Mouse (Mus musculus): Measurements from ENCODE around the gene Prkar2b. TPM values are rescaled to one million over a fixed set of nuclear protein-coding genes. Genes with fewer than 3 reads are reported as not detected.

Prkar2b gene
- polyA plus RNA-seq, 1 experiment: 36.2 TPM

- no peak overlapping the region for H3K27ac ChIP-seq (ENCODE audit: insufficient read depth, low read length)
- H3K4me3 ChIP-seq (ENCODE audit: insufficient read depth, low read length): no peak overlapping the region
- no peak for TF ChIP-seq CTCF (IDR thresholded peaks at IDR 0.05; ENCODE audit: borderline replicate concordance, insufficient read depth, low read length)
- no peak for TF ChIP-seq POLR2A (IDR thresholded peaks at IDR 0.05; ENCODE audit: low read depth, low read length)
- H3K4me1 ChIP-seq (ENCODE audit: control insufficient read depth, insufficient read depth, low read length): peaks cover 14% of the 10 kb centered on the region; the same call in 1 of the 2 replicates
Measured at GRCm38 (mm10) chr12:32000464-32000863, 60.6 kb downstream of the Prkar2b start.

- H3K4me3 ChIP-seq (ENCODE audit: insufficient read depth, low read length): no peak overlapping the region
- TF ChIP-seq CTCF (IDR thresholded peaks at IDR 0.05; ENCODE audit: borderline replicate concordance, insufficient read depth, low read length): no peak
- no peak for TF ChIP-seq POLR2A (IDR thresholded peaks at IDR 0.05; ENCODE audit: low read depth, low read length)
Measured at GRCm38 (mm10) chr12:31998706-31999105, 62.4 kb downstream of the Prkar2b start.

GRCm38 (mm10) chr12:31997328-31997878, 63.7 kb downstream of the Prkar2b start:
- H3K27ac ChIP-seq (ENCODE audit: insufficient read depth, low read length): peak overlapping the region; percentile 37; the same call in 1 of the 2 replicates
- no peak for TF ChIP-seq POLR2A (IDR thresholded peaks at IDR 0.05; ENCODE audit: low read depth, low read length)
- no peak for TF ChIP-seq CTCF (IDR thresholded peaks at IDR 0.05; ENCODE audit: borderline replicate concordance, insufficient read depth, low read length)
- H3K4me3 ChIP-seq (ENCODE audit: insufficient read depth, low read length): no peak overlapping the region
- peaks cover 16% of the 10 kb centered on the region for H3K4me1 ChIP-seq (ENCODE audit: control insufficient read depth, insufficient read depth, low read length)

More at GRCm38 (mm10) chr12:31998706-31999105, 62.4 kb downstream of the Prkar2b start:
- H3K4me1 ChIP-seq (ENCODE audit: control insufficient read depth, insufficient read depth, low read length): peaks cover 14% of the 10 kb centered on the region; the same call in 1 of the 2 replicates
- H3K27ac ChIP-seq (ENCODE audit: insufficient read depth, low read length): no peak overlapping the region

GRCm38 (mm10) chr12:31996877-31997276, 64.2 kb downstream of the Prkar2b start:
- H3K4me1 ChIP-seq (ENCODE audit: control insufficient read depth, insufficient read depth, low read length): peaks cover 17% of the 10 kb centered on the region
- TF ChIP-seq CTCF (IDR thresholded peaks at IDR 0.05; ENCODE audit: borderline replicate concordance, insufficient read depth, low read length) (no peak), POLR2A (IDR thresholded peaks at IDR 0.05; ENCODE audit: low read depth, low read length) (no peak)
- H3K4me3 ChIP-seq (ENCODE audit: insufficient read depth, low read length): no peak overlapping the region
- H3K27ac ChIP-seq (ENCODE audit: insufficient read depth, low read length): peak overlapping the region; percentile 87; the same call in 1 of the 2 replicates

GRCm38 (mm10) chr12:31990575-31990974, 70.5 kb downstream of the Prkar2b start:
- TF ChIP-seq POLR2A (IDR thresholded peaks at IDR 0.05; ENCODE audit: low read depth, low read length): no peak
- TF ChIP-seq CTCF (IDR thresholded peaks at IDR 0.05; ENCODE audit: borderline replicate concordance, insufficient read depth, low read length): no peak
- Histone ChIP-seq H3K4me1 (ENCODE audit: control insufficient read depth, insufficient read depth, low read length) (peaks cover 7% of the 10 kb centered on the region; the same call in 1 of the 2 replicates), H3K4me3 (ENCODE audit: insufficient read depth, low read length) (no peak overlapping the region), H3K27ac (ENCODE audit: insufficient read depth, low read length) (no peak overlapping the region)

GRCm38 (mm10) chr12:31989726-31990125, 71.4 kb downstream of the Prkar2b start:
- Histone ChIP-seq H3K4me3 (ENCODE audit: insufficient read depth, low read length) (no peak overlapping the region), H3K27ac (ENCODE audit: insufficient read depth, low read length) (no peak overlapping the region), H3K4me1 (ENCODE audit: control insufficient read depth, insufficient read depth, low read length) (peaks cover 7% of the 10 kb centered on the region; the same call in 1 of the 2 replicates)
- TF ChIP-seq CTCF (IDR thresholded peaks at IDR 0.05; ENCODE audit: borderline replicate concordance, insufficient read depth, low read length): no peak
- no peak for TF ChIP-seq POLR2A (IDR thresholded peaks at IDR 0.05; ENCODE audit: low read depth, low read length)

- TF ChIP-seq POLR2A (IDR thresholded peaks at IDR 0.05; ENCODE audit: low read depth, low read length): no peak
- no peak for TF ChIP-seq CTCF (IDR thresholded peaks at IDR 0.05; ENCODE audit: borderline replicate concordance, insufficient read depth, low read length)
- Histone ChIP-seq H3K27ac (ENCODE audit: insufficient read depth, low read length) (no peak overlapping the region), H3K4me1 (ENCODE audit: control insufficient read depth, insufficient read depth, low read length) (no peaks in the 10 kb centered on the region), H3K4me3 (ENCODE audit: insufficient read depth, low read length) (no peak overlapping the region)
Measured at GRCm38 (mm10) chr12:31986463-31986862, 74.6 kb downstream of the Prkar2b start.

GRCm38 (mm10) chr12:31985738-31986137, 75.4 kb downstream of the Prkar2b start:
- no peak overlapping the region for H3K27ac ChIP-seq (ENCODE audit: insufficient read depth, low read length)
- TF ChIP-seq POLR2A (IDR thresholded peaks at IDR 0.05; ENCODE audit: low read depth, low read length) (no peak), CTCF (IDR thresholded peaks at IDR 0.05; ENCODE audit: borderline replicate concordance, insufficient read depth, low read length) (no peak)
- no peaks in the 10 kb centered on the region for H3K4me1 ChIP-seq (ENCODE audit: control insufficient read depth, insufficient read depth, low read length)
- H3K4me3 ChIP-seq (ENCODE audit: insufficient read depth, low read length): no peak overlapping the region

- Histone ChIP-seq H3K27ac (ENCODE audit: insufficient read depth, low read length) (no peak overlapping the region), H3K4me1 (ENCODE audit: control insufficient read depth, insufficient read depth, low read length) (no peaks in the 10 kb centered on the region), H3K4me3 (ENCODE audit: insufficient read depth, low read length) (no peak overlapping the region)
- TF ChIP-seq POLR2A (IDR thresholded peaks at IDR 0.05; ENCODE audit: low read depth, low read length): no peak
- TF ChIP-seq CTCF (IDR thresholded peaks at IDR 0.05; ENCODE audit: borderline replicate concordance, insufficient read depth, low read length): no peak
Measured at GRCm38 (mm10) chr12:31984664-31985063, 76.4 kb downstream of the Prkar2b start.

- H3K27ac ChIP-seq (ENCODE audit: insufficient read depth, low read length): no peak overlapping the region
- TF ChIP-seq CTCF (IDR thresholded peaks at IDR 0.05; ENCODE audit: borderline replicate concordance, insufficient read depth, low read length): no peak
- no peak for TF ChIP-seq POLR2A (IDR thresholded peaks at IDR 0.05; ENCODE audit: low read depth, low read length)
- H3K4me1 ChIP-seq (ENCODE audit: control insufficient read depth, insufficient read depth, low read length): no peaks in the 10 kb centered on the region
- no peak overlapping the region for H3K4me3 ChIP-seq (ENCODE audit: insufficient read depth, low read length)
Measured at GRCm38 (mm10) chr12:31984206-31984605, 76.9 kb downstream of the Prkar2b start.
